Comparison of ENCODE assay signal across 9 mouse cellular contexts in genomic region chr8:11506802-11507201, GRCm38 (mm10). TPM values are rescaled to one million over a fixed set of nuclear protein-coding genes. Genes with fewer than 3 reads are reported as not detected.
DNase-seq lines count a peak whose midpoint lies in the region; ATAC-seq lines count a peak whose summit lies in the region.
"Had no signal": no experiment of that assay in that cellular context is flagged by ENCODE, and none has a peak within 500 bp of the region (broad histone marks: within the 10 kb centered on the region; RNA-seq: fewer than 3 reads in every experiment).

No protein-coding gene starts in this region.

- H3K9ac ChIP-seq in heart, embryonic 11.5 days (ENCODE audit: low read depth, low read length): no peak overlapping the region
- H3K9ac ChIP-seq in midbrain, embryonic 13.5 days (replicated peaks): no peak overlapping the region
- H3K9ac ChIP-seq: limb, embryonic 15.5 days had no signal

- H3K9me3 ChIP-seq in heart, embryonic 11.5 days (replicated peaks; ENCODE audit: control insufficient read depth, low read length): no peaks in the 10 kb centered on the region
- no peaks in the 10 kb centered on the region for H3K9me3 ChIP-seq in midbrain, embryonic 13.5 days
- H3K9me3 ChIP-seq: limb, embryonic 15.5 days had no signal

- H3K4me1 ChIP-seq in heart, embryonic 11.5 days (ENCODE audit: control insufficient read depth, insufficient read depth, low read length): no peaks in the 10 kb centered on the region
- no peaks in the 10 kb centered on the region for H3K4me1 ChIP-seq in midbrain, embryonic 13.5 days (replicated peaks)
- H3K4me1 ChIP-seq: limb, embryonic 15.5 days had no signal

- no peaks in the 10 kb centered on the region for H3K27me3 ChIP-seq in heart, embryonic 11.5 days (ENCODE audit: control insufficient read depth, insufficient read depth, low read length)
- no peaks in the 10 kb centered on the region for H3K27me3 ChIP-seq in midbrain, embryonic 13.5 days
- H3K27me3 ChIP-seq: limb, embryonic 15.5 days had no signal

- no peak overlapping the region for H3K4me2 ChIP-seq in heart, embryonic 11.5 days
- H3K4me2 ChIP-seq in midbrain, embryonic 13.5 days (replicated peaks): no peak overlapping the region
- H3K4me2 ChIP-seq: limb, embryonic 15.5 days had no signal

- peak; percentile 91 for DNase-seq in heart, adult 11 months
- peak; percentile 25 to 46 for DNase-seq in urinary bladder, postnatal 36 days (ENCODE audit: low spot score in 2 of 2)
- no peak for DNase-seq in urinary bladder, adult 18-20 months (ENCODE audit: low spot score in 2 of 2)
- DNase-seq in embryo, embryonic 9.5 days (ENCODE audit: extremely low spot score): peak; percentile 47
- peak; percentile 68 to 76 for DNase-seq in kidney, postnatal 25 days

- no peak overlapping the region for H3K27ac ChIP-seq in heart, embryonic 11.5 days (ENCODE audit: low read depth, low read length)
- H3K27ac ChIP-seq in midbrain, embryonic 13.5 days: no peak overlapping the region
- H3K27ac ChIP-seq: limb, embryonic 15.5 days had no signal

- peaks cover 53% of the 10 kb centered on the region for H3K36me3 ChIP-seq in heart, embryonic 11.5 days (ENCODE audit: control insufficient read depth, insufficient read depth, low read length)
- H3K36me3 ChIP-seq in midbrain, embryonic 13.5 days: peaks cover 97% of the 10 kb centered on the region

- H3K4me3 ChIP-seq in heart, embryonic 11.5 days (ENCODE audit: low read depth, low read length): no peak overlapping the region
- H3K4me3 ChIP-seq in midbrain, embryonic 13.5 days (replicated peaks): no peak overlapping the region
- H3K4me3 ChIP-seq: limb, embryonic 15.5 days had no signal

- ATAC-seq in heart, embryonic 11.5 days (replicated peaks; ENCODE audit: insufficient number of reproducible peaks, low FRiP score, low TSS enrichment): no peak
- 0 out of 2 replicates have a peak, but pooled peaks have one; percentile 9 for ATAC-seq in midbrain, embryonic 13.5 days
- no peak for ATAC-seq in activated CD4-positive, CD25-positive, alpha-beta regulatory T cell, adult 4 months

- 76% methylated on average over 6 of the region's 6 CpGs for WGBS in heart, embryonic 11.5 days (ENCODE audit: insufficient replicate concordance)
- 74% methylated on average over 6 of the region's 6 CpGs for WGBS in midbrain, embryonic 13.5 days

RNA-seq across cellular contexts. Expression of gene Naxd, which starts 9.5 kb away (rescaled TPM):
- polyA plus RNA-seq in heart, embryonic 11.5 days (2014; fragmentation: Nextera tagmentation; extraction: Ambion mirVana): 72.0 and 75.8 TPM in 2 replicates
- polyA plus RNA-seq in midbrain, embryonic 13.5 days (2015; fragmentation: Nextera tagmentation; extraction: Ambion mirVana): 151 and 158 TPM in 2 replicates
- polyA plus RNA-seq in activated CD4-positive, CD25-positive, alpha-beta regulatory T cell, adult 4 months (2017; shearing (Covaris generic)): 10 to 100 TPM; 46.7 to 61.4 TPM

RNA-seq across cellular contexts. Expression of gene Rab20, which starts 28.3 kb away (rescaled TPM):
- 20.9 and 25.4 TPM in 2 replicates for polyA plus RNA-seq in heart, embryonic 11.5 days (2014; fragmentation: Nextera tagmentation; extraction: Ambion mirVana)
- polyA plus RNA-seq in midbrain, embryonic 13.5 days (2015; fragmentation: Nextera tagmentation; extraction: Ambion mirVana): 0.28 and 0.36 TPM in 2 replicates
- 1 to 10 TPM; 7.8 to 8.7 TPM for polyA plus RNA-seq in activated CD4-positive, CD25-positive, alpha-beta regulatory T cell, adult 4 months (2017; shearing (Covaris generic))

RNA-seq across cellular contexts. Expression of gene Cars2, which starts 43.8 kb away (rescaled TPM):
- polyA plus RNA-seq in heart, embryonic 11.5 days (2014; fragmentation: Nextera tagmentation; extraction: Ambion mirVana): 22.9 and 25.7 TPM in 2 replicates
- 21.0 and 23.8 TPM in 2 replicates for polyA plus RNA-seq in midbrain, embryonic 13.5 days (2015; fragmentation: Nextera tagmentation; extraction: Ambion mirVana)
- 10 to 100 TPM; 11.2 to 15.7 TPM for polyA plus RNA-seq in activated CD4-positive, CD25-positive, alpha-beta regulatory T cell, adult 4 months (2017; shearing (Covaris generic))

RNA-seq across cellular contexts. Expression of gene Ing1, which starts 48.6 kb away (rescaled TPM):
- polyA plus RNA-seq in heart, embryonic 11.5 days (2014; fragmentation: Nextera tagmentation; extraction: Ambion mirVana): 29.3 and 29.8 TPM in 2 replicates
- 46.1 and 46.7 TPM in 2 replicates for polyA plus RNA-seq in midbrain, embryonic 13.5 days (2015; fragmentation: Nextera tagmentation; extraction: Ambion mirVana)
- 10 to 100 TPM; 59.6 to 65.6 TPM for polyA plus RNA-seq in activated CD4-positive, CD25-positive, alpha-beta regulatory T cell, adult 4 months (2017; shearing (Covaris generic))

Comparison
In these comparisons a context has a peak if more than half of its experiments do, and no peak if none do; other contexts are left out.
1. DNase-seq: peak in heart, adult 11 months (single experiment), urinary bladder, postnatal 36 days (2 of 2), embryo, embryonic 9.5 days (single experiment) and kidney, postnatal 25 days (2 of 2); none in urinary bladder, adult 18-20 months (0 of 2).